Mouse (Mus musculus): Measurements from ENCODE around the gene R3hdm2.
A peak's percentile ranks its signal among the peaks of the same experiment; 100 is the strongest.

The R3hdm2 gene

DNA sequence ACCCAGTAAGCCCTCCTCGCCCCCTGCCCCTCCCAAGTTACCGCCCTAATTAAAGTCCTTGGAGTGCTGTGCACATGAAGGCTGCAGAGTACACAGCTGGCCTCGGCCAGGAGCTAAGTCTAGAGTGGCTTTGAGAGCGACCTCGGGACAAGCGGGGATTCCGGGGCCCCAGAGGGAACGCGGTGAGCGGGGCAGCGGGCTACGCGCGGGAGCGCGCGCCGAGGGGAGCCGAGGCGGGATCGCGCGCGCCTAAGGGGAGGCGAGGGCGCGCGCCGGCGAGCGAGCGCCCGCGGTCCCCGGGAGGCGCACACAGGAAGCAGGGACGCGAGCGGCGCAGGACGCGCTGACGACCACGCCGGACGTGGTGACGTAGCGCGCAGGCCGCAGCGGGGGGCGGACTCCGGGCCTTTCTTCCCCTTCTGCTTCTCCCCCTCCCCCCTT lies at the start of gene R3hdm2:
R3hdm2 (plus strand) TSS at position 77 of the 441 bp plus-strand sequence.
- DNase-seq: peak; percentile 96

DNA sequence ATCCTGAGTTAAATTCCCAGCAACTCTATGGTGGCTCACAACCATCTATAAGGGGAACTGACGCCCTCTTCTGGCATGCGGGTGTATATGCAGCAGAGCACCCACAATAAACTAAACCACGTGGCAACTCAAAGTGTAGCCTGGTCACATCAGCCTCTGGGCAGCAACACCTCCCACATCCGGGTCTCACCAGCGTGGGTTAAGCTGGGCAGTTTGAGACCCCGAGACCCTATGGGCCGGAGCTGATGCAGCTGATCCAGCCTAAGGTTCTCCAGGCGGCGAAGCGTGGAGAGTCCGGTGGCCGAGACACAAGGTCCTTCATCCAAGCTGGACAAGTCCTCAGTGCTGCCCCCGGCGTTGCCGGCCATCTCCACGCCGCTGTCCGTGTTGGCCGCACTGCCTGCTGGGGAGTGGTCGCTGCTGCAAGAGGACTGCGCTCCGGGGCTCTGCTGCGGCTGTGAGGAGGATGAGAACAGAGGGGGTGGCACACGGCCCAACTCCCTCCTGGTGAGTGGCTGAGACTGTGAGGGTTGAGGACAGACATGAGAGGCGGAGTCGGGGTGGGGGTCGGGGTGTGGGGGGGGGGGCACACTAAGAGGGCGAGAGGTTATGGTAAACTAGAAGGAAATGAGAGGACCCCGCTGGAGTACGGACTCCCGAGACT lies 47.8 kb upstream of the R3hdm2 start:
- no peak for DNase-seq

DNA sequence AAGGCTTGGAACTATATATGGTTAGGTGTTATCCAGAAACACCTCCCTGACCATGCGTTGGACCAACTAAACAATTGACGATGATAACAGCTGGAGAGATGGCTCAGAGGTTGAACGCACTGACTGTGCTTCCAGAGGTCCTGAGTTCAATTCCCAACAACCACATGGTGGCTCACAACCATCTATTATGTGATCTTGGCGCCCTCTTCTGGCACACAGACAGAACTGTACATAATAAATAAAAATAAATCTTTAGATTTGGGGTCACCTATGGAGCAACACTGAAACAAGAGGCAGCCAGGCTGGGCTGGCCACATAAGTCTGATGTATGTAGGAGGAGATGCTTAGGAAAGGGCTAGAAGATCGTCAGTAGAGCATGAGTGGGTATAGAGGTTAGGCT lies 47.0 kb upstream of the R3hdm2 start:
- no peak for DNase-seq

DNA sequence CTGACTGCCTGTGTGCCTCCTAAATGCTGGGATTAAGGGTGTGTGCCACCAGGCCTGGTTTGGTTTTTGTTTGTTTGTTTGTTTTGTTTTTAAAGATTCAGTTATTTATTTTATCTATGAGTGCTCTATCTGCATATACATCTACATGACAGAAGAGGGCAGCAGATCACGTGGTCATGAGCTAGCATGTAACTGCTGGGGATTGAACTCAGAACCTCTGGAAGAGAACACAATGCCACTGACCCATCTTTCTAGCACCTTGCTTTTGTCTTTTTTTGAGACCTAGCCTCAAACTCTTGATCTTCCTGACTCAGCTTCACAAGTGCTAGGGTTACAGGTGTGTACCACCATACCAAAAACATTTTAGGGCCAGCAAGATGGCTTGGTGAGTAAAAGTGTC lies 44.9 kb upstream of the R3hdm2 start:
- no peak for DNase-seq

DNA sequence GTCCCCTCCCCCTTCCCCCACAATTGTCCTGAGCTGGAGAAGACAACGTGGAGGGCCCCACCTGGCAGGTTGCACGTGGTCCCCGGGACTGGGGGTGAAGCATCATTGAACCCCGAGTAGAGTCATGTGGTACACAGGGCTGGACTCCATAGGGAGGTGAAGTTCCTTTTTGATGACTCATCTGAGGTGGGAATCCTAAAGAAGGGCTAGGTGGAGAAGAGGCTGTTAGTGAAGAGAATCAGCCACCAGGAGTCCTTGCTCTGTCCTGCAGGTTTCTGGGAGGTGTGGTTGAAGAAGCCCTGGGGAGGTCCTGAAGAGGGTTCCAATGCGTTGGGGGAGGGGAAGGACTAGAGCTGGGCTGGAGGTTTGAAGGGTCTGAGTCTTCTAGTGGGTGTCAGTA lies 43.2 kb upstream of the R3hdm2 start:
- no peak for DNase-seq

DNA sequence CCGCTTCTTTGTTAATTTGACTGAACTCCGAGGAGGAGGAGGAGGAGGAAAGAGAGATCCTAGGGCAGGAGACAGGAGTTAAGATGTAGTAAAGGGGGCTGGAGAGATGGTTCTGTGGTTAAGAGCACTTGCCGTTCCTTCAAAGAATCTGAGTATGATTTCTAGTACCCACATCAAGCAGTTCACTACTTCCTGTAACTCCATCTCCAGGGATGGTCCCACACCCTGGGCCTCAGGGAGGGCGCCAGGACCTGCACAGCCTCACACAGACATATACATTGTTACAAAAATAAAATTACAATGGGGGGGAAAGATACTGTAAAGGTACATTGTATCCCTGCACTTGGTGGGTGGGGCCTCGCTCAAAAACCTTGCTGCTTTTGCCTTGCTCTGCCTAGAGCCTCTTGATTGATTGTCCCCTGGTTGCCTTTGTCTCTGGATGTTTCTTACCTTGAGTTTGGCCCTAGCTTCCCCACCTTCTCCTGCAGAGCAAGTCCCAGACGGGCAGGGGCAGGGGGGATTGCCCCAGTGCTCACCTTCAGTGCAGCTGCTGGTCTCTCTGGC lies 42.5 kb upstream of the R3hdm2 start:
- no peak for DNase-seq

DNA sequence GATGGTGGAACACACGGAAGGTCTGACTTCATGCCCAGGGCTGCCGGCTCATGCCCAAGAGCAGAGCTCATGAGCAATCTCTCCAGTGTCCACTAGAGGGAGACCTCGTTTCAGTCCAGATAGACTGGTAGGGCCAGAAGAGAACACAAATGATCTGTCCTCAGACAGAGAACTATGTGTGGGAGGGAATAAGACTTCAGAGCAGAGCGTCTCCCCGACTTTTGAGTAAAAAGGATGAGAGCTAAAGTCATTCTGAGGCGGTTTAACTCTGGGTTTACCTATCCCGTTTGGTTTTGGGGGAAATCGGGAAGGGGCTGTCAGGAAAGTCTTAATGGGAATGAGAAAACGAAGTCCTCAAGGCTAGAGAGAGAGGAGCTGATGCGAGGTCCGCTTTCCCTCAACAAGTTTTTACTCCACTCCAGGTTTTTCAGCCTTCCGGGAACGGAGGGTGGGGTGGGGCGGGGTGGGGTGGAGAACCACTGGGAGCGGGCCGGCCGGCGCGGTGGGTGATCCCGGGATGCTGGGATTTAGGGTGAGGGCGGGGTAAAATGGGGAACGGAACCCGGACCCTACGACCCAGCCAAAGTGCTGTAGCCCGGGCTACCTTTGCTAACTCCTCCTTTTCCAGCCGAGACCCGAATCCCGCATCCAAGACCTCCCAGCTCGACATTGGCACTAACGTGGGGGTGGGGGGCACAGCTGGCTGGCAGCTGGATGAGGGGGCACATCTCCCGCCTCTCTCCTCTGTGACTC lies 41.0 kb upstream of the R3hdm2 start:
- peak; percentile 93 for DNase-seq

DNA sequence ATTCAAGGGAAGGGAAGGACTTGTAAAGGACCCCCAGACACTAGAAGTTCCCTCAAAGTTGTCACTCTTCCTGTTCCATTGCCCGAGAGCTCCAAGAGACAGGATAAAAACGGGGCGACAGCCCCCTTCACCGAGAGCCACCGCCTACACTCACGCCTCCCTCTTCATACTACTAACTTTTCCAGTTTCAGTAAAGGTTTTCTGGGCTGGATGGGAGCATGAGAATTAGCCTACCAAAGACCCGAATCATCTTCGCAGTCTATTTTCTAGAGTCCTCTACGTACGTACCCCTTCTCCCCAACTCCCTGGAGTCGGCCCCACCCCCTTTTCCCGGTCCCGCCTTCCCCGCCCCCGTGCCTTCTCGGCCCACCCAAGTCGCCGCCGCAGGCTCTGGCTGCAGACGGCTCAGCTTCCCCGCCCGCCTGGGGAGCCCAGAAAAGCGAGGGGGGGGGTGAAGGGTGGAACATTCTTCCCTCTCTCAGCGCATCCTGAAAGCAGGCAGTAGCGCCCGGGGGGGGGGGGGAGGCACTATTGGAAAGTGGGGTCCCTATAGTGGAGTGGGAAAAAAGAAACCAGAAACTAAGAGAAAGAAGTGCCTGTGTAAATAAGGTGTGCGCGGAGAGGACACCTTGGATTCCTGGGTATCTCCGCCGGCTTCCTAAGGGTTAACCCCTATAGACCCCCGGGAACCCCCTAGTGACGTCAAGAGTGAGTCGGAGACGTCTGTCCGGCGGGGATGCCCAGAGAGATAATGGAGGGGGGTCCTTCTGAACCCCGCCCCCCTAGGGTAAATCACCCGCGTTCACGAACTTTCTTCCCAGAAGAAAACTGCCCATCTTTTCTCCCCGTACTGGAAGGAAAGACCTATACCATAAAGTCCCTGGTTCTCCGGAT lies 40.2 kb upstream of the R3hdm2 start:
- DNase-seq: peak; percentile 89

DNA sequence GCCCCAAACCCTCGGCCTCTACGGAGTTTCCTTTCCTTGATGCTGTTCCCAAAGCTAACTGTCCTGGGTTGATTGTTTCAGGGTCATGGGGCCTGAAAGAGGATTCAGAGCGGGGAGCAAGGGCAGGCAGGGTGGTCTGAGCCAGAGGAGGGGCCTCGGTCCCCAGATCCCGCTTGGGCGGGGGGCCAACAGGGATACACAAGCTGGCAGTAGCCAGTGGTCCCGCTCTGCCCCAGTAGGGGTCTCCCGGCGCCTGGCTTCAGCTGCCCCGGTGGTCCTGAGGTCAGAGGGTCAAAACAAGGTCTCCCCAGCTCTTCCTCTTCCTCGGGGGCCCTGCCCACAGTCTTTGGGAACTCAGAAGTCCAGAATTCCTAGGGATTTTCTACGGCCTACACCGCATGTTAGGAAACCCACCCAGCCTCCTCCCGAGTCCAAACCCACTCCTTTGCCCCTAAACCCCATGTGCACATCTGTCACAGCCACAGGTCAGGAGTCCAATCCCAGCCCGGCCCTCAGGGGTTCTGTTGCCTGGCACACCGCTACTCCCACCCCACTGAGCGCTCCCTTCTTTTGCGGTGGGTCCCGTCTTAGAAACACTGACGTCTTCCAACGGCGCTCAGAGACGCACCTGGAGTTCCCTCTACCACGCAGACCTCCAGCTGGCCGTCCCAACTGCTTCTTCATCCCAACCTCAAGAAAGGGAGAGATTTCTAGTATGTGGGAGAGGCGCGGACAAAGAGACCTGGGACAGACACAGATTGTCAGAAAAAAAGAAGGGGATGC lies 39.4 kb upstream of the R3hdm2 start:
- DNase-seq: peak; percentile 55

DNA sequence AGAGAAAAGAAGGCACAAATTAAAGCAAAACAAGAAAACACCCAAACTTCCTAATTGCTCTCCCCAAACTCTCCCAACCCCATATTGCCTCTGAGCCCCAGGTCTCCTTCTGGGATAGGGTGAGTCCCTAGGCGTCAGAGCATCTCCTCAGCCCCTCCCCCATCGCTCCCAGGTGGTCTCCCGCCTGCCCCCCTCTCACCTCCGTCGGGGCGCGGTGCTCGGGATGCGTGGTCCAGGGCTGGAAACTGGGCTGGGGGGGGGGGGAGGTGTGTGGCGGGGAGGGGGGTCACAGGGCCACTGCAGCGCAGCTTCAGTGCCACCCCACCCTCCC lies 38.8 kb upstream of the R3hdm2 start:
- DNase-seq: peak; percentile 47

DNA sequence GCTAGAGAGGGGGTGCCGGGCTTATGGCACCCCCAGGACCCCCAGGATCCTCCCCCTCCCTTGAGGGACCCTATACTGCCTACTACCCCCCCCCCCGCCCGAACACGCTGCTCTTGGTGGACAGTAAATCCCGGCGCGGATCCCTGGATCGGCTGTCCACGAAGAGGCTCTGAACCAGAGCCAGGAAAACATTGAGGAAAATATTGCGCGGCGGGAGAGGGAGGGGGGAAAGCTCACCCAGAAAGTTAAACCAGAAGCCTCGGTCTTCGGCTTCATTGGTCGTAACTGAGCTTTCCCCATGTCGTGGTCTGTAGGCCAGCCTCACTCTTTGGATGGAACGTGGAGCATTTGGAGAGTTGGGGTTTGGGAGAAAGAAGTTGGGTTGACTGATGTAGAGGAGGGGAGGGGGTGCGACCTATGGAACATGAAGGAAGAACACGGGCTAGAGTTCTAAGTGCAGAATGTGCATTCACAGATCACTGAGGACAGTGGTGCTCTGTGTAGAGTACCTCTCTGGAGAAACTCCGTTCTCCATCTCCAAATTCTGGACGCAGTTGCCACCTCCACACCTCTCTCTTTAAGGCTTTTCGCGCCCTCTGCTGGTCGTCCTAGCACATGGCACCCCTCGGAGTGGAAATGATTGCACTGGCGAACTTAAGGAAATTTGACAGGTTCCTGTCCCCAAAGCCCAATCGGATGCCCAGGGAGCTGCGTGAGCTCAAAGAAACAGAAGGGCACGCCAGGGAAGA lies 38.1 kb upstream of the R3hdm2 start, which contains the start of gene Gli1:
Gli1 (minus strand) TSS at position 84 of the 749 bp plus-strand sequence.
- DNase-seq: peak; percentile 90

DNA sequence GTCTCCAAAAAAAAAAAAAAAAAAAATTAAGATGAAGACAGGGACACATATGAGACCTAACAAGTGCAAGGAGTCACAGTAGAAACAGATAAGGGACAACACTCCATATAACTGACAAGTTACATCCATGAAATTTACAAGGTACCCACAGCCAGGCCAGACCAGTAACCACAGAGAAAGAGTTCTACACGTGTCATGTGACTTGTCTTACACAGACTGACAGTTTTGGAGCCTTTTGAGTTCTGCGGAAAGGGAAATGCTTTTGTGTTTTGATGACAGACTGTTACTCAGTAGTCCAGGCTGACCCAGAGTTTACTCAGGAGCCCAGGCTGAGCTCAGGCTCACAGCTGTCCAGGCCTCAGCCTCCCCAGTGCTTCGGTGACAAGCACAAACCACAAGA lies 37.1 kb upstream of the R3hdm2 start:
- no peak for DNase-seq

DNA sequence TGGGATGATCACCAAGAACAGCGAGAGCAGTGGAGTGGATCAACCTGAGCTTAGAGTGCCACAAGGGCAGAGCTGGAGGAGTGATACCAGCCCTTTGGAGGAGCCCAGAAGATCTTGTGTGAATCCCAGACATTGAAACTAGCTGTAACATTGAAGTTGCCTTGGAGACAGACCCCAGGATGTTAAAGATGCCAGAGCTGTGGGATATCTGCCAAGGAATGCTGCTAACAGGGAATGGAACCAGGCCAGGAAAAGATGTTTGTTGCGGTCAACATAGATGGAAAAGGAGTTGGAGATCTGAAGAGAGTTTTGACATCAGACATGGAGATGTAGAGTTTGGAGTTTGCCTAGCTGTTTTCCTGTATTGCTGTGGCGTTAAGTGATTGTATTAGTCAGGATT lies 34.0 kb upstream of the R3hdm2 start:
- no peak for DNase-seq

DNA sequence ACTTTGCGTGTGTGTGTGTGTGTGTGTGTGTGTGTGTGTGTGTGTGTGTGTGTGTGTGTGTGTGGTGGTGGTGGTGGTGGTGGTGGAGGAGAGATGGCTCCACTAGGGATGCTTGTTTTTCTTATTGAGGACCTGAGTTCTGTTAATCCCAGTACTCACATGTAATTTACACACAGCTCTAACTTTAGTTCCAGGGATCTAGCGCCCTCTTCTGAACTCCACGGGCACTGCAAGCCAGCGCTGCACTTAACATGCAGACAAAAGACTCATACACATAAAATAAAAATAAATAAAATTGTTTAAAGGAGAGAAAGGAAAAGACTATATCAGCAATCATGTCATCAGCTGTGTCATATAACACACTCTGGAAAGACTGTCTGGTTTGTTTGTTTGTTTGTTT lies 31.2 kb upstream of the R3hdm2 start:
- DNase-seq: peak; percentile 35

DNA sequence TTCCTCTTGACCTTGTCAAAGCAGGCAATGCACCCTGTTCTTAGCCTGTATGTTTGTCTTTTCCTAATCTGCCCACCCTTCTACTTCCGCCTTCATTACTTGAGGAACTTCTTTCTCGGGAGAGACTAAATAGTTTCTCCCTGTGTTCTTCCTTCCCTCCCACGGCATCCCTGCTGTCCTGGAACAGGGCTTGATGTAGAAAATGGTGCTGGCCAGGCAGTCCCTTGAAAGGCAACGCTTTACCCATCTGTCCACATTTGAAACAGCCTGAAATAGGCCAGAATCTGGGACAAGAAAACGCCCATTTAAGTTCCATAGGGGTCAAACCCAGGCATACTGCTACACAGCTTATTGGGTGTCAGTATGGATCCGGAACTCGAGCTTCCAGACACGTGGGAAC lies 30.3 kb upstream of the R3hdm2 start:
- no peak for DNase-seq

DNA sequence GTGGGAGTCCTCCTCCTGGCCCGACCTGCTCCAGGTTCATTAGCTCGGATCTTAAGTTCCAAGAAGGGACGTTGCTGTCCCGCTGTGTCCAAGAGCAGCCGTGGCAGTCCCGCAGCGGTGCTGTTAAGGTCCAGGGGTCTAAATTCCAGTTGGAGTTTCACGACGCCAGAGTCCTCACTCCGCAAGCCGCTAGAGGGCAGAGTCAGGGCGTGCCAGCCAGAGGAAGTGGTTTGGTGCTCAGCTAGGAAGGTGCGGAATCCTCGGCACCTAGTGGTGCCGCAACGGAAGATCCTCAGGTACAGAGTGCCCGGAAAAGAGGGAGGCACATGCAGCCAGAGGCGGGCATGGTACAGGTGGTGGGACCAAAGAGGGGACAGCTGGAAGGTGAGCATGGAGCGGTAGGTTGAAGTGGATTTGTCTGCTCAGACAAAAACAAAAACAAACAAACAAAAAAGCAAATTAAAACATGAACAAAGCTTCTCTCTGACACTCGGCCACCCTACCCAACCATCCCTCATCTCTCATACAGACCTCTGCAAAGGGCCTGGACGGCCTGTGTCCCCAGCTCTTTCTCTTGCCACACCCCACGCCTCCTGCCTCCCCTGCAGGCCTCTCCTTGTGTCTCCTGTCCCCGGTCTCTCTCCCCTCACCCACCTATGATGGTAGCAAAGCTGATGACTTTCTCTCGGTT lies 29.4 kb upstream of the R3hdm2 start:
- DNase-seq: peak; percentile 87

DNA sequence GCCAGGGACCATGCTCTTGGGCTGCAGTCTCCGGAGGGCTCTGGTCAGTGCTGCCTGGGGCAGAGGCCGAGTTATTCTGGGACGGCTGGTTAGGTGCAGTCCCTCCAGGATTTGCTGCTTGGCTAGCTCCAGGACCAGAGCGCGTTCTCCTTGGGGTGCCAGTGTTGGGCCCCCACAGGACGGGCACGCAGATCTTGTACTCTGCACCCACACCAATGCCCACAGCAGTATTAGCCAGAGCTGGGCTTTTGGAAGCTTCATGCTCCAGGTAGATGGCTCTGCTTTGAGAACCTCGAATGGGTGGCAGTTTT lies 28.9 kb upstream of the R3hdm2 start:
- DNase-seq: no peak

DNA sequence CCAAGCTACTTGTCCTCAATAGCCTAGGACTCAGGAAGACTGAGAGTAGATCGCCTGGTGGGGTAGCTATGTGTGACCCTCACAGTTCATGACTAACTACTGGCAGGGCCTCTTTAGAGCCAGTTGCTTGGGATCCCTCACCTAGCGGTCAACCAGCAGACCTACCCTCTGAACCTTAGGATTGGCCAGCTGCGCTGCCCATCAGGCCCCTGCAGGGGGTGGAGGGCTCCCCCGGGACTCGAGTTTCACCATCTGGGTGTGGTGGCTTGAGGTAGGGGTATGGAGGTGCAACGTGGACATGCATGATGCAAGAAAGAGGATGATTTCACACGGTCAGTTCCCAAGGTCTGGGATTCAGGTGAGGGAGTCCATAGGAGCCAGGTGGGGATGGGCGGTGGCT lies 28.4 kb upstream of the R3hdm2 start:
- DNase-seq: peak; percentile 19

DNA sequence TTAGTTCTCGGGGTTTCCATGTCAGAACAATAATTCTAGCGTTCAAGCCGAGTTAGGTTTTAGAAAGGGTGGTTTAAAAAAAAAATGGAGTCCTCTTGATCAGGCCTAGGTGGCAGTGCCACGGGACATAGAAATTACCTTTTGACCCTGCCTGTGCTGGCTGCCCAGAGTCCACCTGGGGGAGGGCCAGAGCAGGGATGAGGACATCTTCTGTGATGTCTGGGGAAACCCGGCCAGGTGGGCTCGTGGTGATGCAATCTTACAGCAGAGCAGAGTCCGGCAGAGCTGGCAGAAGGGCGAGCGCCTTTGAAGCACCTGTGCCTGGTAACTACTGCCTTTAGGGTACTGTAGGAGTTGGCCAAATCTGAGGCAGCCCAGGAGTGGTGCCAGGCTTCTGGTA lies 27.9 kb upstream of the R3hdm2 start:
- peak; percentile 22 for DNase-seq

DNA sequence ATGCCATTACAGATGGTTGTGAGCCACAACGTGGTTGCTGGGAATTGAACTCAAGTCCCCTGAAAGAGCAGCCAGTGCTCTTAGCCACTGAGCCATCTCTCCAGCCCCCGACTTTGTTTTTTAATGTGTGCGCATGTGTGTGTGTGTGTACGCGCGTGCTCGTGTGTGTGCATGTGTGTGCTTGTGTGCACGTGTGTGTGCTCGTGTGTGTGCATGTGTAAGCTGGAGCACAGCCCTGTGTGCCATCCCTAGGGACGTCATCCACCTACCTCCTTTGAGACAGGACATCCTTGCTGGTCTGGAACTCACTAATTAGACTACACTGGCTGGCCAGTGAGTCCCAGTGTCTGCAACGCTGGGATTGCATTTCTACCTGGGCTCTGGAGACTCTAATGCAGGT lies 27.4 kb upstream of the R3hdm2 start:
- DNase-seq: no peak
